Mouse (Mus musculus) liver, postnatal 0 days (tissue): ENCODE measurements around the gene Slc25a22. TPM values are rescaled to one million over a fixed set of nuclear protein-coding genes. Genes with fewer than 3 reads are reported as not detected.

ENCODE experiments used
- ATAC-seq: fragments of 200-750 bp; cut with Nextera tagmentation; 2 replicates; pipeline ENCODE4 v1.8.0; 2017; ENCODE audit warnings: mild to moderate bottlenecking, moderate library complexity
- DNase-seq: peaks from one replicate; pipeline ENCODE4 v3.0.0-alpha.2; 2016
- H3K27ac ChIP-seq: fragments of 300-500 bp; sonication (generic); 2 replicates; pipeline ENCODE4 v1.5.1; 2014; ENCODE audit warnings: antibody characterized with exemption, moderate library complexity, mild to moderate bottlenecking, low read depth
- H3K27me3 ChIP-seq: fragments of 300-500 bp; sonication (generic); 2 replicates; pipeline ENCODE4 v1.6.1; 2014; ENCODE audit warnings: low read length, control low read depth, mixed read lengths; ENCODE audit not compliant: insufficient read depth
- H3K36me3 ChIP-seq: fragments of 300-500 bp; sonication (generic); replicated peaks from 2 replicates; pipeline ENCODE4 v1.6.1; 2014; ENCODE audit warnings: mild to moderate bottlenecking, control low read depth, low read length, moderate library complexity, mixed read lengths; ENCODE audit not compliant: insufficient read depth
- H3K4me1 ChIP-seq: fragments of 300-500 bp; sonication (generic); 2 replicates; pipeline ENCODE4 v1.6.1; 2014; ENCODE audit warnings: antibody characterized with exemption, mild to moderate bottlenecking, control low read depth; ENCODE audit not compliant: insufficient read depth
- H3K4me2 ChIP-seq: fragments of 300-500 bp; sonication (generic); 2 replicates; pipeline ENCODE4 v1.6.1; 2014; ENCODE audit warnings: low read depth, mild to moderate bottlenecking, low read length, moderate library complexity, mixed read lengths
- H3K4me3 ChIP-seq: fragments of 300-500 bp; sonication (generic); 2 replicates; pipeline ENCODE4 v1.5.1; 2014; ENCODE audit warnings: low read depth, low read length
- H3K9ac ChIP-seq: fragments of 300-500 bp; sonication (generic); replicated peaks from 2 replicates; pipeline ENCODE4 v1.6.1; 2014; ENCODE audit warnings: mild to moderate bottlenecking, moderate library complexity
- H3K9me3 ChIP-seq: fragments of 300-500 bp; sonication (generic); 2 replicates; pipeline ENCODE4 v1.6.1; 2016; ENCODE audit warnings: mild to moderate bottlenecking, control low read depth, low read length, mixed read lengths
- CTCF ChIP-seq: sonication (generic); IDR thresholded peaks from 2 replicates; pipeline ENCODE4 v1.5.1; 2016; ENCODE audit warnings: antibody characterized with exemption, low read depth
- EP300 ChIP-seq: IDR thresholded peaks from 2 replicates; pipeline ENCODE4 v1.6.1; 2016; ENCODE audit warnings: antibody characterized with exemption, low read depth, mild to moderate bottlenecking
- WGBS: fragments of 180-500 bp; shearing (Covaris S2); extraction: QIAGEN DNeasy Blood & Tissue Kit; methylation state at CpG from one replicate; pipeline ENCODE4 v1.1.7; 2014; ENCODE audit not compliant: insufficient replicate concordance; 5-methylcytosine and 5-hydroxymethylcytosine counted together
- polyA plus RNA-seq: library from polyadenylated mRNA; unstranded; fragments of >200 nt; fragmentation: Nextera tagmentation; extraction: Ambion mirVana; gene quantifications from 2 replicates; pipeline ENCODE4 v1.2.1, GENCODE M21; 2015

Slc25a22 gene
- polyA plus RNA-seq, 1 experiment from 2014 or later = 38.4 TPM

DNA sequence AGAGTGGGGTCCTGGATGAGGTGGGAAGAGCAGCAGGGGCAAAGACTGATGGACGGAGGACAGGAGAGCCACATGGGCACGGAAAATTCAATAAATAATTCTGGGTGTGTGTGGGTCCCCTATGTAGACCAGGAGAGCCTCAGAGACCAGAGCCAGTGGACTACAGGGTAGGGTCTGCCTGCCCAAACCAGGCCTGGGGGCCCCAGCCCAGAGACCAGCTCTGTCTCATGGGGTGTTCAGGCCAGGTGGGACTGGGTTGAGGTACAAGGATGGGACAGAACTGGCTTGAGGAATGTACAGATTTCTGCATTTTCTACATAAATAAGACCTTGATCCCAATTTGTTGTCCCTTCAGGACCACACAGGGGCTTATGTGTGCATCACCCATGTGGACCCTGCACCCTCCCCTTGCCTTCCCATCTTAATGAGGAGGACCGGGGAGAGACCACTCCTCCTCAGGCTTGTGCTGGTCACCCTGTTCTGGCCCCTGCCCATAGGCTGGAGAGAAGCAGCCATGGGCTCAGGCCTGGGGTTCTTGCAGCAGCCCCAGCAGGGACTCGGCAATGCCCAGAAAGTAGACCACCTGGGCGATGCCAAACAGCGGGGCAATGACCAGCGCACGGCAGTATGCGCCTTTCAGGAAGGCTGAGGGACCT lies 7.0 kb downstream of the Slc25a22 start:
- Histone ChIP-seq H3K4me2 (no peak overlapping the region), H3K36me3 (peaks cover 25% of the 10 kb centered on the region), H3K9me3 (no peaks in the 10 kb centered on the region), H3K9ac (no peak overlapping the region), H3K4me3 (no peak overlapping the region), H3K27ac (no peak overlapping the region), H3K27me3 (no peaks in the 10 kb centered on the region), H3K4me1 (peaks cover 27% of the 10 kb centered on the region)
- TF ChIP-seq EP300 (no peak), CTCF (no peak)
- ATAC-seq = no peak
- WGBS = 86% methylated on average over 9 of the region's 9 CpGs
- DNase-seq = no peak

DNA sequence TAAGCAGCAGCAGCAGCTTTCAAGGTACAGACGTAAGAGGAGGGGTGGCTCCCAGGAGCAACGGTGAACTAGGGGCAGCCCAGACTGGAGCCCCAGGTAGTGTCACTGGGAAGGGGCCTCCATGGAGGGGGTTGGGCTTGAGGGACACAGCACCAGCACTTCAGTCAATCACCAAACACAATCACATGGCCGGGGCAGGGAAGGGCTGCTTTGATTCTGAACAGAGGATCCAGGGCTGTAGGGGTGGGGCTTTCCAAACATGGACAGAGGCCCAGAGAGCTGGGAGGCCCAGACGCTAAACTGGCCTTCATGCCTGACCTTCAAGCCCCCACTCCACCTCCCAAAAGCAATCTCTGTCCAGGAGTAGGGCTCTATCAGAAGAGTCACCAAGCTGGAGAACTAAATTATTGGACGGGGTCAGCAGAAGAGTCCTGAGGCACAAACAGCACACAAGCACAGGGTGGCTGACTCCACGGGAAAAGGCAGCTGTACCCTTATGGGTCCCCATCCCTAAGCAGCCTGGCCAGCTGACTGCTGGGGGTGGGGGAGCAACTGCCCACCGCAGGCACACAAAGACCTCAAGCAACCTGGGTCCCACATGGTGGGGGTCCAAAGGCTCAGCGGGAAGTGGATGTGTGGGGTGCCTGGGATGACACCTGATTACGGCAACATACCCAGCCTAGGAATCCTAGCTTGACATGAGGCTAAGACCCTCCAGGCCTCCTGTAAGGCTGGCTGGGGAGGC lies 7.7 kb downstream of the Slc25a22 start:
- no peak for DNase-seq
- no peak overlapping the region for H3K9ac ChIP-seq

DNA sequence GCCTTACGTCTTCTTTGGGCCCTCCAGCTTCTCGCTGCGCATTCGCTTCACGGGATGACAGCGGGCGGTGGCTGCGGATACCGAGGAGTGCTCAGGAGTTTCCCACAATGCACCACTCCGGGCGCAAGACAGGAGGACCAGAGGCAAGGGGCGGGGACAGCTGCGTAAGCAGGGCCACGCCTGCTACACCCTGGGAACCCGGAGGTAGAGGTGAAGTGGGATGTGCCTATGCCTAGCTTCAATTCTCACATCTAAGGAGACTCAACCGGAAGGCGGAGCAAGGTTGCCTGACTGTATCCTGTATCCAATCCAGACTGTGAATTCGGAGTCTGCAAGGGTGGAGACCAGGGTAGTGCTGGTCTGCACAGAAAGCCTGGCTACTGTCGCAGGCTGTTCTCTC lies 8.4 kb downstream of the Slc25a22 start, which contains the start of gene Cend1:
Gene Cend1 (minus strand): TSS at position 182 of the 400 bp plus-strand sequence.
- Histone ChIP-seq H3K27me3 (no peaks in the 10 kb centered on the region), H3K9ac (no peak within 1 kb of the TSS), H3K4me1 (peaks cover 16% of the 10 kb centered on the region), H3K36me3 (peaks cover 25% of the 10 kb centered on the region), H3K27ac (no peak within 1 kb of the TSS), H3K4me3 (no peak within 1 kb of the TSS), H3K4me2 (no peak within 1 kb of the TSS), H3K9me3 (no peaks in the 10 kb centered on the region)
- peak; percentile 56 for DNase-seq
- no peak for TF ChIP-seq CTCF
- no peak for TF ChIP-seq EP300
- WGBS = 17% methylated on average over 18 of the region's 19 CpGs
- ATAC-seq = 0 out of 2 replicates have a peak, but pooled peaks have one; percentile 22

More for the DNA sequence above, 7.7 kb downstream of the Slc25a22 start:
- TF ChIP-seq CTCF (no peak), EP300 (no peak)
- Histone ChIP-seq H3K36me3 (peaks cover 25% of the 10 kb centered on the region), H3K9me3 (no peaks in the 10 kb centered on the region), H3K27me3 (no peaks in the 10 kb centered on the region), H3K4me1 (peaks cover 23% of the 10 kb centered on the region), H3K4me3 (no peak overlapping the region), H3K4me2 (no peak overlapping the region), H3K27ac (no peak overlapping the region)
- 65% methylated on average over 9 of the region's 9 CpGs for WGBS
- no peak for ATAC-seq

DNA sequence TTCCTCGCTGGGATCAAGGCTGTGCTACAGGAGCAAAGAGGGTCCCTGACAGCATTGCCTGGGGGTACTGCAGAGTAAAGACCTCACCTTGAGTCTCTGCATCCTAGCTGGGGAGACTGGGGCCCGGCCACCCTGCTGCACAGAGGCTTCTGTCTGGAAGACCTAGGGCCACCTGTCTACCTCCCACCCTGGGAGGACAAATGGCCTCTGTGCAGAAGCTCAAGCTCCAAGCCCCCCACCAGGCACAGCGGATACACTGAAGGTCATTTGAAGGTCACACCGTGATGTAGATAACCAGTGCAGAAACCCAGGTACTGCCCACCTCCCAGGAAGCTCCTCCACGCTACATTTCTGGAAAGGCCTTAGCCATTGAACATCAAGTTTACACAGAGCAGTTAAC lies 9.0 kb downstream of the Slc25a22 start:
- TF ChIP-seq EP300 (no peak), CTCF (no peak)
- no peak overlapping the region for H3K4me2 ChIP-seq
- no peak overlapping the region for H3K9ac ChIP-seq
- ATAC-seq = no peak
- H3K27ac ChIP-seq = no peak overlapping the region
- H3K27me3 ChIP-seq = no peaks in the 10 kb centered on the region
- H3K9me3 ChIP-seq = no peaks in the 10 kb centered on the region
- no peak for DNase-seq
- 63% methylated on average over 5 of the region's 5 CpGs for WGBS
- peaks cover 22% of the 10 kb centered on the region for H3K36me3 ChIP-seq
- no peak overlapping the region for H3K4me3 ChIP-seq
- peaks cover 10% of the 10 kb centered on the region for H3K4me1 ChIP-seq

DNA sequence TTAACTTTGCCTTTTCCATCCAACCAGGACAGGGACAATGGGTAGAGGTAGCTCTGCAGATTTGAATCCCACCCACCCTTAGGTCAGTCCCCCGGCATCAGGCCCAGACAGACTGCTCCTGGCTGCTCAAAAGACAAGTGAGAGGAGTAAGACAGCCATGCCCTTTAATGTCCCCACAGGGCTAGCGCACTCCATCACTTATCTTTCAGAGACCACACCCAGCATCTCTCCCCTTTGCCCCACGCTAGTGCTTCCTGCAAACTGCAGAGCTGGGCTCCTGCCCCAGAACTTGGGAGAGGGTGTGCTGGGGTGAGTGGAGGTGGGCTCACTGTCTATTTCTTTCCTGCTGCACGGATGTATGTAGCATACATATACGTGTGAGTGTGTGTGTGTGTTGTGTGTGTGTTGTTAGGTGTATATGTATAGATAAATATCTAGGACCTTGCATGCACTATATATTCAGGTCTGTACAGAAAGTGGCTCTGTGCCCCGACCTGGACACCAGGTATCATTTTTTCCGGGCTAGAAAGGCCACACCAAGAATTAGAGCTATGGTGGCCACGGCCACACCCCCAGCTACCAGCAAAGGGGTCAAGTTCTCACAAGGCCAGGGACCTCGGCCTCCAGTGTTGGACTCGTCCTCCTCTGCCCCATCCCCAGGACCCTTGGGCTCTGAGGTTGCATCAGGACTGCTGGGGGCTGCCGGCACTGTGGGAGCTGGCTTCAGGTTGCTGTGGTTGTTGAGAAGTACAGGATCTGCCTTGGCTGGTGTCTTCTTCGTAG lies 10.6 kb downstream of the Slc25a22 start:
- no peaks in the 10 kb centered on the region for H3K27me3 ChIP-seq
- no peak for TF ChIP-seq CTCF
- no peak for TF ChIP-seq EP300
- no peak overlapping the region for H3K9ac ChIP-seq

DNA sequence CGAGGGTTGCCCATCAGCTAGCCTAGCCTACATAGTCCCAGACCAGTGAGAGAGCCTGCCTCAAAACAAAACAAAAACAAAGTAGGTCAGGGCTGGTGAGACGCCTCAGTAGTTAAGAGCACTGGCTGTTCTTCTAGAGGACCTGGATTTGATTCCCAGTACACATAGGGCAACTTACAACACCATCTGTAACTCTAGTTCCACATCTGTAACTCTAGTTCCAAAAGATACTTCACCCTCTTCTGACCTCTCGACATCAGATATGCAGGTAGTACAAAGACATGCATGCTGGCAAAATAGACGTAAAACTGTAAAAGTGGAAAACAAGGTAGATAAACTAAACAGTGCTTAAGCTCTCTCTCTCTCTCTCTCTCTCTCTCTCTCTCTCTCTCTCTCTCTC lies 13.9 kb downstream of the Slc25a22 start:
- TF ChIP-seq CTCF (no peak), EP300 (no peak)
- H3K4me2 ChIP-seq = no peak overlapping the region
- 64% methylated on average over 4 of the region's 4 CpGs for WGBS
- H3K36me3 ChIP-seq = no peaks in the 10 kb centered on the region
- ATAC-seq (no peak), DNase-seq (no peak)
- no peak overlapping the region for H3K27ac ChIP-seq
- H3K4me1 ChIP-seq = peaks cover 9% of the 10 kb centered on the region
- no peak overlapping the region for H3K4me3 ChIP-seq
- H3K27me3 ChIP-seq = no peaks in the 10 kb centered on the region
- no peaks in the 10 kb centered on the region for H3K9me3 ChIP-seq
- no peak overlapping the region for H3K9ac ChIP-seq

More for the DNA sequence above, 10.6 kb downstream of the Slc25a22 start:
- no peaks in the 10 kb centered on the region for H3K9me3 ChIP-seq
- H3K4me2 ChIP-seq = no peak overlapping the region
- WGBS = 75% methylated on average over 12 of the region's 12 CpGs
- DNase-seq (no peak), ATAC-seq (no peak)
- H3K36me3 ChIP-seq = peaks cover 11% of the 10 kb centered on the region
- H3K4me1 ChIP-seq = peaks cover 3% of the 10 kb centered on the region
- H3K4me3 ChIP-seq = no peak overlapping the region
- no peak overlapping the region for H3K27ac ChIP-seq
